Mouse (Mus musculus) cerebellum, adult 2 months (tissue): ENCODE measurements around the gene Ndufc1. TPM values are rescaled to one million over a fixed set of nuclear protein-coding genes. Genes with fewer than 3 reads are reported as not detected.
"Not testable (repeated sequence)": the region's sequence is repeated elsewhere in the genome, so short reads cannot be mapped to it uniquely, and the experiment has no call there.

Experiments used
- DNase-seq, 2 experiments: peaks; one replicate each; pipeline ENCODE4 v3.0.0; 2021
- H3K27ac ChIP-seq: fragments of 200-500 bp; 2 replicates; pipeline ENCODE4 v1.5.1; 2012; ENCODE audit warnings: low read length, control low read depth, inconsistent platforms; ENCODE audit not compliant: insufficient read depth
- H3K27me3 ChIP-seq: fragments of 200-500 bp; 2 replicates; pipeline ENCODE4 v1.6.1; 2012; ENCODE audit warnings: inconsistent platforms, mild to moderate bottlenecking, low read length, moderate library complexity; ENCODE audit not compliant: control insufficient read depth, insufficient read depth
- H3K4me1 ChIP-seq: fragments of 200-500 bp; 2 replicates; pipeline ENCODE4 v1.6.1; 2011; ENCODE audit warnings: low read length; ENCODE audit not compliant: control insufficient read depth, insufficient read depth
- H3K4me3 ChIP-seq: fragments of 200-500 bp; replicated peaks from 2 replicates; pipeline ENCODE3; 2011; ENCODE audit warnings: mild to moderate bottlenecking, low read depth, low read length, control low read depth; ENCODE audit not compliant: insufficient read depth
- CTCF ChIP-seq: fragments of 200-500 bp; IDR thresholded peaks from 2 replicates; pipeline ENCODE4 v1.5.1; 2011; ENCODE audit warnings: low read depth, mild to moderate bottlenecking, control low read depth, low read length, moderate library complexity, borderline replicate concordance; ENCODE audit not compliant: insufficient read depth
- POLR2A ChIP-seq: fragments of 200-500 bp; IDR thresholded peaks from 2 replicates; pipeline ENCODE4 v1.6.1; 2011; ENCODE audit warnings: low read length, control low read depth, borderline replicate concordance; ENCODE audit not compliant: insufficient read depth
- WGBS: fragments of 180-500 bp; shearing (Covaris S2); methylation state at CpG from one replicate; pipeline ENCODE4 v1.1.7; 2018; 5-methylcytosine and 5-hydroxymethylcytosine counted together
- polyA plus RNA-seq: library from polyadenylated mRNA; depleted of rRNA; stranded (reverse); fragments of >200 nt; gene quantifications from 2 replicates; pipeline ENCODE4 v1.2.3, GENCODE M21; 2012; rRNA removed

Ndufc1 gene
- polyA plus RNA-seq, 1 experiment: 547 TPM

DNA sequence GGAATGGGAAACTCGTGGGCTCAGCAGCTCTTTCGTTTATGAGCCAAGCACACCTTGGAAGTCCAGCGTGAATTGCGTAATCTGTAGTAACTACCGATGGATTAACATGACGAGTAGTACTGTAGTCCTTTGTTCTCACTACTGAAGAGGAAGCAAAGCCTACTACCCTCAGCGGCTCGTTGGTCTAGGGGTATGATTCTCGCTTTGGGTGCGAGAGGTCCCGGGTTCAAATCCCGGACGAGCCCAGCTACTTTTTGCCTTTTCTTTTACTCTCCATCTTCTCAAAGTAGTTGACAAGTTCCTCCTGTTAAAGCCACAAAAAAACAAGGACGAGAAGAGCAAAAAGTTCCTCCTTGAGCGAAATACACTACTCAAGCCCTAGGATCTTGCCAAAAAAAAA is 50.6 kb downstream of the Ndufc1 start:
- WGBS: 14% methylated on average over 15 of the region's 15 CpGs
- Histone ChIP-seq H3K27me3 (no peaks in the 10 kb centered on the region), H3K4me3 (no peak overlapping the region), H3K4me1 (peaks cover 6% of the 10 kb centered on the region), H3K27ac (no peak overlapping the region)
- DNase-seq: peak; percentile 32 to 53
- TF ChIP-seq CTCF (no peak), POLR2A (no peak)

- no peak for TF ChIP-seq CTCF
- no peak for TF ChIP-seq POLR2A
- Histone ChIP-seq H3K4me1 (peaks cover 6% of the 10 kb centered on the region), H3K4me3 (no peak overlapping the region), H3K27ac (no peak overlapping the region), H3K27me3 (no peaks in the 10 kb centered on the region)
- DNase-seq: no peak
- 59% methylated on average over 14 of the region's 14 CpGs for WGBS
Observed at GRCm38 (mm10) chr3:51357624-51358023, 51.2 kb downstream of the Ndufc1 start.

GRCm38 (mm10) chr3:51357078-51357477 is 51.7 kb downstream of the Ndufc1 start:
- no peak for DNase-seq
- Histone ChIP-seq H3K4me3 (no peak overlapping the region), H3K4me1 (peaks cover 6% of the 10 kb centered on the region), H3K27me3 (no peaks in the 10 kb centered on the region), H3K27ac (no peak overlapping the region)
- TF ChIP-seq POLR2A (no peak), CTCF (no peak)
- WGBS: 60% methylated on average over 5 of the region's 5 CpGs

DNA sequence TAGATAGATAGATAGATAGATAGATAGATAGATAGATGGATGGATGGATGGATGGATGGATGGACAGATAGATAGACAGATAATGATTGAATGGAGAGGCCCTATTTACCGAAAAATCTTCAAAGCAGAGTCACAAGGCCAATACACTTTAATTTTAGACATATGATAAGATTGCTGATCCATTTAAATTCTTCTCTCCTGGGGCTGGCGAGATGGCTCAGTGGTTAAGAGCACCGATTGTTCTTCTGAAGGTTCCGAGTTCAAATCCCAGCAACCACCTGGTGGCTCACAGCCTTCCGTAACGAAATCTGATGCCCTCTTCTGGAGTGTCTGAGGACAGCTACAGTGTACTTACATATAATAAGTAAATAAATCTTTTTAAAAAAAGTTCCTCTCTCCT is 53.8 kb downstream of the Ndufc1 start:
- H3K27ac ChIP-seq, DNase-seq, H3K4me1 ChIP-seq, H3K4me3 ChIP-seq, H3K27me3 ChIP-seq: not testable (repeated sequence)
- WGBS: 89% methylated on average over 6 of the region's 6 CpGs

Other genes starting within 250 kb of the Ndufc1 start
- 27.8 and 31.3 TPM in 2 replicates for gene Noct, start 184.5 kb downstream of the Ndufc1 start, polyA plus RNA-seq
- 38.8 and 39.1 TPM in 2 replicates for gene Elf2, start 68.3 kb downstream of the Ndufc1 start, polyA plus RNA-seq
- gene Mgarp, start 12.2 kb downstream of the Ndufc1 start, polyA plus RNA-seq: 1.6 and 2.0 TPM in 2 replicates
- gene Naa15, start 6.2 kb upstream of the Ndufc1 start, polyA plus RNA-seq: 22.6 and 22.9 TPM in 2 replicates
- 25.7 and 28.7 TPM in 2 replicates for gene Rab33b, start 74.9 kb upstream of the Ndufc1 start, polyA plus RNA-seq
- 83.0 and 96.5 TPM in 2 replicates for gene Setd7, start 151.9 kb upstream of the Ndufc1 start, polyA plus RNA-seq